Mouse (Mus musculus) embryonic fibroblast, embryonic 13.5 days (primary cell): ENCODE results near the gene Mycbp.

Experiments used
- CTCF ChIP-seq: IDR thresholded peaks from 2 replicates; pipeline ENCODE4 v1.5.1; 2011; ENCODE audit warnings: mild to moderate bottlenecking, control low read depth, low read length, moderate library complexity, borderline replicate concordance; ENCODE audit not compliant: insufficient read depth
- POLR2A ChIP-seq: IDR thresholded peaks from 2 replicates; pipeline ENCODE4 v1.6.1; 2011; ENCODE audit warnings: low read depth, mild to moderate bottlenecking, control low read depth, low read length, moderate library complexity

GRCm38 (mm10) chr4:123894295-123894694 is 10.3 kb upstream of the Mycbp start:
- no peak for TF ChIP-seq CTCF
- no peak for TF ChIP-seq POLR2A
